Mouse (Mus musculus) heart, postnatal 10 days (tissue): ENCODE data around the gene Zfp955b. TPM values are rescaled to one million over a fixed set of nuclear protein-coding genes. Genes with fewer than 3 reads are reported as not detected.
"Not testable (repeated sequence)": the region's sequence is repeated elsewhere in the genome, so short reads cannot be mapped to it uniquely, and the experiment has no call there.

Source experiments
- DNase-seq, 2 experiments: peaks; one replicate each; pipeline ENCODE4 v3.0.0; 2021
- intact Hi-C: fragments of 180-260 bp; cut with DNase I; formaldehyde crosslinking; loops from one replicate; pipeline ENCODE4 v1.15.1; 2025
- total RNA-seq, 2 experiments: library from RNA; stranded (reverse); gene quantifications; 2 replicates each; pipeline ENCODE4 v1.2.3; 2021

Gene Zfp955b
- 10 to 100 TPM; 14.4 to 15.5 TPM for total RNA-seq

DNA sequence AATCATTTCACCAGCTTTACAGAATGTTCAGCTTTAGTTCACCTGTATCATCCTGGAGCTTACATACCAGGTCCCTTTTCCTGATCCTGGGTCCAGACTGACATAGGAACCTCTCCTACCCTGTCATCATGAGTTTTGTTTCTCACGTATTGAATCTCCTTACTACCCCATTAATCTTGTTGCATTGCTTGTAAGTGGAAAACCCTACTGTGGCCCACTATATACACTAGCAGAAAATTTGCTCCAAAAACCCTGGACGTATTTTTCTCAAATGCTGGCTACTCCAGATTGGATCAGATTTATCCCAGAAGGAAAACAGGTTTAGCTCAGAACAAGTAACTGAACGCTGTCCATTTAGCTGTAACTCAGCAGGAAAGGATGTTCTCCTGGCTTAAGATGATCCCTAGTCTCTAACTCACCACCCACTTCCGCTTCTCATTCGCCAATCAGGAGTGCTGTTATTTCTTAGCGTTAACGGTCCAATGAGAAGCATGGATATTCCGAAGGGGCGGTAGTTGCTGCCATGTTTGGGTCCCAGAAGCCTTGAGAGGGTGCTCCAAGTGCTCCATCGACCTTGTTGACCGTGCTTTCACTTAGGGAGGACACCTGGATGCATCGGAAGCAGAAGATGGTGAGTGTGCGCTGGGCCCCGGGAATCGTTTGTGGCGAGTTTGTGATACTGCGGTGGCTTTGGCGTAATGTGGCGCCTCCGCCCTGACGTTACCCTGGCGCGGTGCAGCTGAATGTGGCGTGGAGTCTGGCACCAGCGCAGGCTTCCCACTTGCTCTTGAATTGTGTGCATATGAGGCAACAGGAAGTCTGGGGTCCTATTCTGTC is at the start of gene Zfp955b:
TSS of gene Zfp955b (plus strand) at position 506 of the 837 bp plus-strand sequence.
- DNase-seq, intact Hi-C loops: not testable (repeated sequence)

DNA sequence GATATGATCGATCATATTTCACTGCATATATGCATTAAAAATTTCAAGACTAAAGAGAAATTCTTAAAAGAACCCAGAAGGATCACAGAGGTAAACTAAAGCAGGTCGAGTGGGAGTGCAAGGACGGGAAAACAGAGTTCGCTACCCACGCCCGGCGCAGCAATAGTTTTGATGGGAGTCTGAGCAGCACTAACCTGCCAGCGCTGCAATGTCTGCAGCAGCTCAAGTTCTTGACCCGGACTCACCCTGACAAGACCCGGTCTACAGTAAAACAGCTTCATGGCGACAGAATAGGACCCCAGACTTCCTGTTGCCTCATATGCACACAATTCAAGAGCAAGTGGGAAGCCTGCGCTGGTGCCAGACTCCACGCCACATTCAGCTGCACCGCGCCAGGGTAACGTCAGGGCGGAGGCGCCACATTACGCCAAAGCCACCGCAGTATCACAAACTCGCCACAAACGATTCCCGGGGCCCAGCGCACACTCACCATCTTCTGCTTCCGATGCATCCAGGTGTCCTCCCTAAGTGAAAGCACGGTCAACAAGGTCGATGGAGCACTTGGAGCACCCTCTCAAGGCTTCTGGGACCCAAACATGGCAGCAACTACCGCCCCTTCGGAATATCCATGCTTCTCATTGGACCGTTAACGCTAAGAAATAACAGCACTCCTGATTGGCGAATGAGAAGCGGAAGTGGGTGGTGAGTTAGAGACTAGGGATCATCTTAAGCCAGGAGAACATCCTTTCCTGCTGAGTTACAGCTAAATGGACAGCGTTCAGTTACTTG is 34.6 kb upstream of the Zfp955b start, which contains the start of gene Zfp955a:
TSS of gene Zfp955a (minus strand) at position 616 of the 789 bp plus-strand sequence.
- intact Hi-C loops = not testable (repeated sequence)

DNA sequence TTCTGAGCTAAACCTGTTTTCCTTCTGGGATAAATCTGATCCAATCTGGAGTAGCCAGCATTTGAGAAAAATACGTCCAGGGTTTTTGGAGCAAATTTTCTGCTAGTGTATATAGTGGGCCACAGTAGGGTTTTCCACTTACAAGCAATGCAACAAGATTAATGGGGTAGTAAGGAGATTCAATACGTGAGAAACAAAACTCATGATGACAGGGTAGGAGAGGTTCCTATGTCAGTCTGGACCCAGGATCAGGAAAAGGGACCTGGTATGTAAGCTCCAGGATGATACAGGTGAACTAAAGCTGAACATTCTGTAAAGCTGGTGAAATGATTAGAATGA is 34.1 kb upstream of the Zfp955b start:
- DNase-seq, intact Hi-C loops: not testable (repeated sequence)

More for the DNA sequence above, 34.6 kb upstream of the Zfp955b start, which contains the start of gene Zfp955a:
- DNase-seq = not testable (repeated sequence)

DNA sequence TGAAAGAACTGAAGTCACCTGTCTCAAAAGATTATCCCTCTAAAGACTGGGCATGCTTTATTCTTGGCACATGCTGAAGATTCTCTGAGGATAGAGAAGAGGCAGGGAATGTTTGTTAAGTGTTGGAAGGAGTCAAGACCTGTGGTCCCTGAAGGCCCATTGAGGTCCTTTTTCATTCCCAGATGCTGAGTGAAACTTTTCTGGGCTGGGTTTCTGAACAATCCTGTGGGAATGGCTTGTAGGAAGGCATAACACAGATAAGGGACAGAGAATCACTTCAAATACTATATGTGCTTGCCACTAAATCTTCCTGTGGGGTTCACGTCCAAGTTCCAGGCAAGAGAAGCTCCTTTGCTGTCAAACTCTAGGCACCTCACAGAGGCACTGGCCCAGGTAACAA is 25.0 kb upstream of the Zfp955b start, which contains the start of gene Olfr63:
TSS of gene Olfr63 (plus strand) at position 301 of the 400 bp plus-strand sequence.
- no peak for DNase-seq
- intact Hi-C loops = loop anchor here (10.0 kb wide), 1 partner anchor 60 kb away; no protein-coding TSS in a partner anchor

DNA sequence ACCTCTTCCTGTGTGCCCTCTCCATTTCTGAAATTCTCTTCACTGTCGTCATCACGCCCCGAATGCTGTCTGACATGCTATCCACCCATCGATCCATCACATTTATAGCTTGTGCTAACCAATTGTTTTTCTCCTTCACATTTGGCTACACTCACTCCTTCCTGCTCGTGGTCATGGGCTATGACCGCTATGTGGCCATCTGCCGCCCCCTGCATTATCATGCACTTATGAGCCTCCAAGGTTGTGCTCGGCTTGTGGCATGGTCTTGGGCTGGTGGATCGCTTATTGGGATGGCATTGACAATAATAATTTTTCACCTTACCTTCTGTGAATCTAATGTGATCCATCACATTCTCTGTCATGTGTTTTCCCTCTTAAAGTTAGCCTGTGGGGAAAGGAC is 20.4 kb upstream of the Zfp955b start:
- DNase-seq = no peak
- intact Hi-C loops = loop anchor here (10.0 kb wide), 1 partner anchor 56 kb away; no protein-coding TSS in a partner anchor

DNA sequence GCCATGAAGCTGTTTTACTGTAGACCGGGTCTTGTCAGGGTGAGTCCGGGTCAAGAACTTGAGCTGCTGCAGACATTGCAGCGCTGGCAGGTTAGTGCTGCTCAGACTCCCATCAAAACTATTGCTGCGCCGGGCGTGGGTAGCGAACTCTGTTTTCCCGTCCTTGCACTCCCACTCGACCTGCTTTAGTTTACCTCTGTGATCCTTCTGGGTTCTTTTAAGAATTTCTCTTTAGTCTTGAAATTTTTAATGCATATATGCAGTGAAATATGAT is 469 bp downstream of the Zfp955b start:
- intact Hi-C loops, DNase-seq: not testable (repeated sequence)

DNA sequence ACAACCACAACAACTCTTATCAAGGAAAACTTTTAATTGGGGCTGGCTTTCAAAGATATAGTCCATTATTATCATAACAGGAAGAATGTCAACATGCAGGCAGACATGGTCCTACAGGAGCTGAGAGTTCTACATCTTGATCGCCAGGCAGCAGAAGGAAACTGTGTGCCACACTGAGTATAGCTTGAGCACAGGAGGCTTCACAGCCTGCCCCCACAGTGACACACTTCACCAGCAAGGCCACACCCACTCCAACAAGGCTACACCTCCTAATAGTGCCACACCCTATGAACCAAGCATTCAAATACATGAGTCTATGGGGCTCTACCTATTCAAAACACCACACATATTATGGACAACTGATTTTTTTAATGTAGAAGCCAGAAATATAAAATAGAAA is 63.6 kb downstream of the Zfp955b start:
- intact Hi-C loops = no loop called here

More for the DNA sequence above, 63.6 kb downstream of the Zfp955b start:
- DNase-seq = no peak

Other genes starting within 250 kb of the Zfp955b start
- gene 4921501E09Rik, start 221.5 kb upstream of the Zfp955b start, total RNA-seq = not detected
- gene Zfp563, start 200.2 kb upstream of the Zfp955b start, total RNA-seq = 1 to 10 TPM; 5.8 to 8.2 TPM
- not detected for gene Morc2b, start 149.9 kb upstream of the Zfp955b start, total RNA-seq
- not detected for gene Olfr55, start 121.1 kb upstream of the Zfp955b start, total RNA-seq
- gene Olfr239, start 98.2 kb upstream of the Zfp955b start, total RNA-seq = not detected
- gene Olfr1564, start 67.9 kb upstream of the Zfp955b start, total RNA-seq = under 1 TPM; 0.12 to 0.19 TPM
- gene Zfp955a, start 34.4 kb upstream of the Zfp955b start, total RNA-seq = 10 to 100 TPM; 11.5 to 12.1 TPM
- gene Olfr63, start 24.9 kb upstream of the Zfp955b start, total RNA-seq = not detected
- gene Zfp81, start 69.3 kb downstream of the Zfp955b start, total RNA-seq = 10 to 100 TPM in 1 of 2 experiments, 1 to 10 TPM in 1; 7.6 to 10.0 TPM
- 1 to 10 TPM; 6.6 to 6.8 TPM for gene Zfp101, start 105.1 kb downstream of the Zfp955b start, total RNA-seq
- gene Actl9, start 143.4 kb downstream of the Zfp955b start, total RNA-seq = not detected
- 10 to 100 TPM; 37.3 to 37.4 TPM for gene Adamts10, start 234.7 kb downstream of the Zfp955b start, total RNA-seq